Mouse (Mus musculus): ENCODE data around the gene Myo15.

DNA sequence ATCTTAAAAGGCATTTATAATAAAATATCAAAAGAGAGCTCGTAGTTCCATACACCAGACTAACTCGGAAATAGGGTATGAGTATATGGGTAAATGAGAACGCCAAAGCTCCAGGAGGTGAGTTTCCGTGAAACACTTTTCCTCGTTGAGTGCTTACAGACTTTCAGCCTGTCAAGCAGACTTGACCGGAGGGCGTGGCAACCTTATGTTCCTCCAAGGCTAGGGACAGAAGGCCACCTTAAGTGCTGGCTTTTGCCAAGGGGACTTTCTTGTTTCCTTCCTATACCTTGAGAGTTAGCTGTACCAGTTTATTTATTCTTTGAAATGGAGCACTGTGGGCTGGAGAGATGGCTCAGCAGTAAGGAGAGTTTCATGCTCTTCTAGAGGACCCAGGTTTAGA lies 29.0 kb upstream of the Myo15 start:
- no peak for TF ChIP-seq POLR2A (IDR thresholded peaks at IDR 0.05; ENCODE audit: low read depth, low read length)
- TF ChIP-seq CTCF (conservative IDR thresholded peaks at IDR 0.05; ENCODE audit: insufficient read depth, insufficient read length, low read depth, low read length) = no peak
